In the genomic region with DNA sequence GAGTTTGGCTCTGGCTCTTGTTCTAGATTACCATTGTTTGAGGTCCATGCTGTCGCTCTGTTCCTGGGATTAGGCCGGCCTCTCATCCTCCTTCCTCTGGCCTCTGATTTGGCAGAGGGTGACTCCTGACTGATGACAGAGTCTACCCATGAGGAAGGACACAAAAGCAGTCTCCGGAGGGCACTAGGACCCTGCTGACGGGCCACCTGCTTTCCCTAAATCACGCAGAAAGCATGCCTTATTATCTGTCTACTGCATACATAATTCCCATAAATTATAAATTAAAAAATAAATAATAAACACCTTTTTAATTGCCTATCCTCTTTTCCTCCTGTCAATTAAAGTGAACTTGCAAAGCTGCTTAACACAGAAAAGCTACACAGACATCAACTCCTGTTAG, we compare ENCODE assay signal across 19 mouse cellular contexts.
"Had no signal": no experiment of that assay in that cellular context is flagged by ENCODE, and none has a peak within 500 bp of the region (broad histone marks: within the 10 kb centered on the region; RNA-seq: fewer than 3 reads in every experiment).

No protein-coding gene starts in this region.

- H3K4me2 ChIP-seq: lung, embryonic 14.5 days; midbrain, embryonic 12.5 days; neural tube, embryonic 13.5 days; neural tube, embryonic 15.5 days had no signal

- DNase-seq: lung, adult 18-20 months; lung, embryonic 14.5 days; lung, postnatal 10 days; lung, postnatal 4 days; midbrain, embryonic 14.5 days; retina, postnatal 1 day; right cerebral cortex, adult 18-20 months; right cerebral cortex, postnatal 25 days; right cerebral cortex, postnatal 4 days; spleen, adult 18-20 months; thymus, adult 18-20 months; thymus, postnatal 14 days; thymus, postnatal 36 days had no signal

- H3K4me3 ChIP-seq: midbrain, embryonic 10.5 days; midbrain, embryonic 12.5 days; myocyte; neural tube, embryonic 13.5 days; neural tube, embryonic 15.5 days had no signal

- ATAC-seq: midbrain, embryonic 16.5 days had no signal

- H3K27me3 ChIP-seq: midbrain, embryonic 12.5 days; neural tube, embryonic 13.5 days; neural tube, embryonic 15.5 days had no signal

- H3K36me3 ChIP-seq: midbrain, embryonic 10.5 days; midbrain, embryonic 12.5 days; neural tube, embryonic 13.5 days; neural tube, embryonic 15.5 days had no signal

- H3K27ac ChIP-seq: midbrain, embryonic 10.5 days; midbrain, embryonic 12.5 days; neural tube, embryonic 13.5 days; neural tube, embryonic 15.5 days had no signal

- H3K9me3 ChIP-seq: midbrain, embryonic 10.5 days; midbrain, embryonic 12.5 days; neural tube, embryonic 13.5 days; neural tube, embryonic 15.5 days had no signal

- H3K4me1 ChIP-seq: midbrain, embryonic 10.5 days; midbrain, embryonic 12.5 days had no signal

- H3K9ac ChIP-seq: lung, embryonic 14.5 days; midbrain, embryonic 12.5 days; neural tube, embryonic 13.5 days; neural tube, embryonic 15.5 days had no signal
